Mouse (Mus musculus): ENCODE measurements at regions not wholly inside any gene's neighbourhood (a gene's known extent, or its start where the extent isn't known, plus 50 kb on each side); places are given as distances from the start of the nearest gene placed in this dataset.

DNA sequence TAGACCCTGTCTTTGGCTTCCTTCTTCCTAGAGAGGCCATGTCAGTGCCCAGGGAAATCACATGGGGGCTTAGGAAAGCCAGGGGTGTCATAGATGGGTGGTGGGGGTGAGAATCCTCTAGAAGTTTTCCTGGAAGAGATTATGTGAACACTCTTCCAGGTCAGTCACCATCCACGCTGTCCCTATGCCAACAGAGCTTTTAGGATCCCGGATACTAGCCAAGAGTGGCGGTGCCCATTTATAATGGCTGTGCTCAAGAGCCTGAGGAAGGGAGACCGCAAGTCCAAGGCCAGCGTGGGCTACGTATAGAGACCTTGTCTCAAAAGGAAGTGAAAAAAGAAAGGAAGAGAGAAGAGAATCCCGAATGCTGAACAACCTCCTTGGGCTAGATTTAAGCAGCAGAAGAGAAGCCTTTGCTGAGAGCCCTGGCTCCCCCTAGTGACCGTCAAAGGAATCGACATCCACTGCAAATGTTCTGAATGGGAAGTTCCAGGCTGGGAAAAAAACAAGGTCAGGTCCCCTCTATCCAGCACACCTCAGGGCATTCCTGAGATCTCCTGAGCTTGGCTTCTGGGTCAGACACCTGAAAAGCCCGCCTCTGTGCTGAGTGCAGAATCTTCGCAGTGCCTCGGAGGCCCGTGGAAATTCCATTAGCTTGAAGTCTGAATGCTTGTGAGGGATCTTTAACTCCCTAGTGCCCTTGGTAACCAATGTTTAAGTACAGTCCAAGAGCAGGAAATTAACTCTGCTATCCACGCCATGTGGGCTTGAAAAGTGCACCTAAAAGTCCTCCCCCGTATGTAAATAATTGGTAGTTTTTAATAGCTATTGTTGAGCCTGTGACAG lies 50.5 kb upstream of the Cdh5 start:
- 25% methylated on average over 15 of the region's 15 CpGs for WGBS
- Histone ChIP-seq H3K36me3 (no peaks in the 10 kb centered on the region), H3K9me3 (no peaks in the 10 kb centered on the region), H3K4me1 (peaks cover 3% of the 10 kb centered on the region; the same call in 1 of the 2 replicates), H3K4me2 (peak overlapping the region; percentile 38), H3K4me3 (no peak overlapping the region), H3K9ac (no peak overlapping the region), H3K27ac (no peak overlapping the region), H3K27me3 (no peaks in the 10 kb centered on the region)
- ATAC-seq (ENCODE audit: borderline replicate concordance, extremely low read depth, low FRiP score, low TSS enrichment), result peak; percentile 56

DNA sequence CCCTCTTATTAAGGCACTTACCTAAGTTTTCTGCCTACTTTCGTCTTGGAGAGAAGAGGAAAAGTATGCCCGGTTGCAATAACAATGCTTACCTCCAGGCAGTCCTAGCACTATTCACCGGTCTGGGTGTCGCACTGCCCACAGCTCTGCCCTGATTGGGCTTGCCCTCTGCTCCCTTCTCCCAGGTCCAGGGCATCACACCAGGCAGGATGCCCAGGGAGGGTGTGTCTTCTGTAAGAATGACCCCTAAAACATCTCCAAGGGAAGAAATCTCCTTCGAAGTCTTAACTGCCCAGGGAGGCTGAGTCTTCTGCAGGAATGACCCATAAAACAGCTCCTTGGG lies 49.9 kb upstream of the Cdh5 start:
- no peaks in the 10 kb centered on the region for H3K9me3 ChIP-seq
- WGBS, result 57% methylated on average over 5 of the region's 5 CpGs
- H3K9ac ChIP-seq, result no peak overlapping the region
- no peak overlapping the region for H3K27ac ChIP-seq
- peaks cover 3% of the 10 kb centered on the region; the same call in 1 of the 2 replicates for H3K4me1 ChIP-seq
- H3K4me2 ChIP-seq, result no peak overlapping the region
- no peak overlapping the region for H3K4me3 ChIP-seq
- H3K36me3 ChIP-seq, result no peaks in the 10 kb centered on the region
- ATAC-seq (ENCODE audit: borderline replicate concordance, extremely low read depth, low FRiP score, low TSS enrichment), result no peak
- H3K27me3 ChIP-seq, result no peaks in the 10 kb centered on the region

Data from lung, embryonic 15.5 days (tissue).